Mouse (Mus musculus): ENCODE data around the gene Btg4. TPM values are rescaled to one million over a fixed set of nuclear protein-coding genes. Genes with fewer than 3 reads are reported as not detected.

Btg4 gene
- polyA plus RNA-seq (2014; fragmentation: Nextera tagmentation; extraction: Ambion mirVana) = not detected in 2 replicates

DNA sequence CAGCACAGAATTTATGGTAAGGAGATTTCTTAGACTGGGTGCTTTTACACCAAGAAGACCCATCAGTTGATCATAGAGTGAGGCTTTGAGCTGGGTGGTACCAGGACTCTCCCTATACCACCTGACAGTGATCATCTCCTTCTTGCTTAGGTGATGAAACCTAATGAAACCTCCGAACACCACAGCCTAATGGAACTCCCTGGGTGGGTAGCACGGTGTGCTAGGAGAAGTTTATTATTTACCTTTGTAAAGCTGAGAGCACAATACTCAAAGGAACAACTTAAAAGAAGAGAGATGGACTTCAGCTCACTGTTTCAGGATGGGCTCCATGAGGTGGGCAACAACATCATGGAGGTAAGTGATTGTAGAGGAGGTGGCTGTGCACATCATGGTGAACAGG lies at the start of gene Btg4:
Gene Btg4, plus strand, starts transcription at position 301 of the 400 bp plus-strand sequence.
- no peaks in the 10 kb centered on the region for H3K4me1 ChIP-seq (replicated peaks; ENCODE audit: control insufficient read depth, insufficient read depth, low read length)
- DNase-seq (ENCODE audit: low spot score) = no peak
- no peak for ATAC-seq (ENCODE audit: low FRiP score)
- H3K27ac ChIP-seq = no peak within 1 kb of the TSS
- 84% methylated on average over 2 of the region's 2 CpGs for WGBS
- no peak within 1 kb of the TSS for H3K9ac ChIP-seq
- no peaks in the 10 kb centered on the region for H3K36me3 ChIP-seq (replicated peaks; ENCODE audit: control insufficient read depth, insufficient read depth)
- no peak within 1 kb of the TSS for H3K4me2 ChIP-seq (replicated peaks)
- no peaks in the 10 kb centered on the region for H3K9me3 ChIP-seq (ENCODE audit: control insufficient read depth, low read length)
- no peak within 1 kb of the TSS for H3K4me3 ChIP-seq (replicated peaks; ENCODE audit: low read length)
- H3K27me3 ChIP-seq (ENCODE audit: control insufficient read depth, insufficient read depth, low read length) = no peaks in the 10 kb centered on the region

DNA sequence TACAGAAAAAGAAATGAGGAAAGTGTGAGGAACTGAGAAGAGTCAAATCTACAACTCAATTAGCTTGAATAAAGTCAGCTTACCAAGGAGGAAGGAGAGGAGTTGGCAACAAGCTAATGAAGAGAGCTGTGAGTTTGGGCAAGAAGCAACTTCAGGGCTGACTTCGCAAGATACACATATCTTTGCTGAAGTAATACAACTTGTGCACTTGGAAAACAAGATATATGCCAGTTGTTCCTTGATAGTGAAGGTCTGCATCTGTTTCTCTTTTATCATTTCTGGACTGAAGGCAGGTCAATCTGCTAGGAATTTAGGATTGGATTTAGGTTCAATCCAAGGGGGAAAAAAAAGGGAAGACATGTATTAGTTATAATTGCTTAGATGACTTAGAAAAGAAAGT lies 47.1 kb upstream of the Btg4 start:
- H3K4me1 ChIP-seq (replicated peaks; ENCODE audit: control insufficient read depth, insufficient read depth, low read length) = no peaks in the 10 kb centered on the region
- WGBS = 89% methylated on average over 1 of the region's 1 CpGs
- no peak overlapping the region for H3K9ac ChIP-seq
- H3K4me2 ChIP-seq (replicated peaks) = no peak overlapping the region
- no peak overlapping the region for H3K4me3 ChIP-seq (replicated peaks; ENCODE audit: low read length)
- no peaks in the 10 kb centered on the region for H3K9me3 ChIP-seq (ENCODE audit: control insufficient read depth, low read length)
- DNase-seq (ENCODE audit: low spot score) (no peak), ATAC-seq (ENCODE audit: low FRiP score) (no peak)
- no peak overlapping the region for H3K27ac ChIP-seq
- H3K36me3 ChIP-seq (replicated peaks; ENCODE audit: control insufficient read depth, insufficient read depth) = no peaks in the 10 kb centered on the region
- no peaks in the 10 kb centered on the region for H3K27me3 ChIP-seq (ENCODE audit: control insufficient read depth, insufficient read depth, low read length)

DNA sequence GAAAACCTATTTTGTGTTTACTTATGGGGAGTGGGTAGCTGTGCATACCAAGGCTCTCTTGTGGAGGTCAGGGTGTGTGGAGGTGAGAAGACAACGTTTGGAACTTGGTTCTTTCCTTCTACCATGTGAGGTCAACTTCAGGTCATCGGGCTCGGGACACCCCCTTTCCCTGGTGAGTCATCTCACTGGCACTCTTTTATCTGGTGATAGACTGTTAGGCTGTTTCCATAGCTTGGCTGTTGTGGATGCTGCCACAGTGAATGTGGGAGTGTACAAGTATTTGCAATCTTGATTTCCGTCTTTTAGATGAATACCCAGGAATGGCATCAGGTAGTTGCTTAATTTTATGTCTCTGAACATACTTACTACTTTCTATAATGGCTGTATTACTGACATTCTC lies 45.0 kb upstream of the Btg4 start:
- no peaks in the 10 kb centered on the region for H3K4me1 ChIP-seq (replicated peaks; ENCODE audit: control insufficient read depth, insufficient read depth, low read length)
- no peak for DNase-seq (ENCODE audit: low spot score)
- no peak overlapping the region for H3K4me3 ChIP-seq (replicated peaks; ENCODE audit: low read length)
- H3K9me3 ChIP-seq (ENCODE audit: control insufficient read depth, low read length) = no peaks in the 10 kb centered on the region
- H3K27ac ChIP-seq = no peak overlapping the region
- H3K4me2 ChIP-seq (replicated peaks) = no peak overlapping the region
- no peak for ATAC-seq (ENCODE audit: low FRiP score)
- H3K9ac ChIP-seq = no peak overlapping the region
- 58% methylated on average over 4 of the region's 4 CpGs for WGBS
- H3K27me3 ChIP-seq (ENCODE audit: control insufficient read depth, insufficient read depth, low read length) = no peaks in the 10 kb centered on the region
- no peaks in the 10 kb centered on the region for H3K36me3 ChIP-seq (replicated peaks; ENCODE audit: control insufficient read depth, insufficient read depth)

DNA sequence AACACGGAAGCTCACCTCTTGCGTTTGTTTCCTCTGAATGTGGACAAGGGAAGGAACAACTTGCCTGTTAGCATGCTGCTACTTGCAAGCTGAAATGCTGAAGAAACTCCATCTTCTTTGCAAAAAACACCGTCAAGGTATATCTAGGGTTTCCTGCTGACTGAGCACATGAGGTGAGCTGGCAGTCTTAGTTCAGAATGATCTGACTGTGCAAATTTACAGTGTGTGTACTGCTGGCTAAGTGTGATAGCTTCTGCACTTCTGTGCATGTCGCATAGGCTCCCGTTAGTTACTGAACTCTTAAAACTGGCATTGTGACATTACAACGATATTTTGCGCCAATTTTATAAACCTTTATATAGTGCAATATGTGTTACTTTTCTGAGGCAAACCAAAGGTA lies 41.0 kb upstream of the Btg4 start:
- no peak overlapping the region for H3K4me3 ChIP-seq (replicated peaks; ENCODE audit: low read length)
- no peak overlapping the region for H3K4me2 ChIP-seq (replicated peaks)
- no peaks in the 10 kb centered on the region for H3K9me3 ChIP-seq (ENCODE audit: control insufficient read depth, low read length)
- H3K9ac ChIP-seq = no peak overlapping the region
- H3K4me1 ChIP-seq (replicated peaks; ENCODE audit: control insufficient read depth, insufficient read depth, low read length) = no peaks in the 10 kb centered on the region
- ATAC-seq (ENCODE audit: low FRiP score) = no peak
- WGBS = 83% methylated on average over 7 of the region's 7 CpGs
- no peaks in the 10 kb centered on the region for H3K27me3 ChIP-seq (ENCODE audit: control insufficient read depth, insufficient read depth, low read length)
- no peak for DNase-seq (ENCODE audit: low spot score)
- H3K27ac ChIP-seq = no peak overlapping the region
- no peaks in the 10 kb centered on the region for H3K36me3 ChIP-seq (replicated peaks; ENCODE audit: control insufficient read depth, insufficient read depth)

DNA sequence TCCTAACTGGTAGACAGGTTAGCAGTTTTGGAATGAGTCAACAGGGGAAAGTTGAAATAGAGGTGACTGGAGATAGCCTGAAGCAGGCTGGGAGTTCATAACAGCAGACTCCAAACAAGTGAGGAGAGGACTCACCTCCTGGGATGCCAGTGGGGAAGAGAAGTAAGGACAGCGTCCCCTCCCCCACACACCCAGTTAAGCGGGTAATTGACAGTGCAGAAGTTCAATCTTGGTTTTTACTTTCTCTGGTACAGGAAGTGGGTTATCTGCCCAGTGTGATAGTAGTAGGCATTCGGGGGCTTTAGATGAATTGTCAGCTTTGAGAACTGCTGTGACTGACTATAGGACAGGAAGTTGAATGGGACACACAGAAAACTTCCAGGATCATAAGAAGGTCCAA lies 40.4 kb upstream of the Btg4 start:
- H3K4me3 ChIP-seq (replicated peaks; ENCODE audit: low read length) = no peak overlapping the region
- DNase-seq (ENCODE audit: low spot score) = no peak
- ATAC-seq (ENCODE audit: low FRiP score) = no peak
- H3K4me2 ChIP-seq (replicated peaks) = no peak overlapping the region
- H3K27ac ChIP-seq = no peak overlapping the region
- H3K36me3 ChIP-seq (replicated peaks; ENCODE audit: control insufficient read depth, insufficient read depth) = no peaks in the 10 kb centered on the region
- no peaks in the 10 kb centered on the region for H3K27me3 ChIP-seq (ENCODE audit: control insufficient read depth, insufficient read depth, low read length)
- WGBS = 84% methylated on average over 3 of the region's 3 CpGs
- no peak overlapping the region for H3K9ac ChIP-seq
- no peaks in the 10 kb centered on the region for H3K9me3 ChIP-seq (ENCODE audit: control insufficient read depth, low read length)
- H3K4me1 ChIP-seq (replicated peaks; ENCODE audit: control insufficient read depth, insufficient read depth, low read length) = no peaks in the 10 kb centered on the region

DNA sequence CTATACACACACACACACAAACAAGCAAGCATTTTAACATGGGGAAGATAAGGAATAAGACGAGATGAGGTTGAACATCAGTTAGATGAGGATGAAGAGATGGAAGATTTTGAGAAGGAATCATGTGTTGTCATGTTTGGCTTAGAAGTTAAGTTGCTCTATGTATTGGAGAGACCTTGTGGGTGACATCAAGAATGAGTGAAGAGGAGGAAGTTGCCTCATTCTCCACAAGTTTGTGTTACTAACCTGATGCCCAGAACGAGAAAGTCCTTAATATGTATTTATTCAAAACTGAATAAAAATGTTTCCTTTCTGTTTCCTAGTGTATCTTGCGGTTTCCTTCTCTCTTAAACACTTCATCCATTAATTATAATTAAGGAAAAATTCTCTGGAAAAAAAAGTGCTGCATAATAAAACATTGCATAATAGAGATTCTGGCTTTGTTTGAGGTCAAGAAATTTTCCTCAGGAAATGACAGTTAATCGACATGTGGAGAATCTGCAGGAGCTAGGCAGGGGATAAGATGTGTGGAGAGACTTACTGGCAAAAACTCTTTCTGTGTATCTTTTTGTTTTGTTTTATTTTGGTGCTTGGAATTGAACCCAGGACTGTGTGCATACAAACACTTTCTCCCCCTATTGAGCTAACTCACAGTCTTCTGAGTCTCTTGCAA lies 39.4 kb upstream of the Btg4 start:
- H3K27ac ChIP-seq = no peak overlapping the region
- no peak for ATAC-seq (ENCODE audit: low FRiP score)
- H3K36me3 ChIP-seq (replicated peaks; ENCODE audit: control insufficient read depth, insufficient read depth) = no peaks in the 10 kb centered on the region
- no peak overlapping the region for H3K4me2 ChIP-seq (replicated peaks)
- H3K4me1 ChIP-seq (replicated peaks; ENCODE audit: control insufficient read depth, insufficient read depth, low read length) = no peaks in the 10 kb centered on the region
- 93% methylated on average over 4 of the region's 4 CpGs for WGBS
- no peak for DNase-seq (ENCODE audit: low spot score)
- H3K9me3 ChIP-seq (ENCODE audit: control insufficient read depth, low read length) = no peaks in the 10 kb centered on the region
- H3K9ac ChIP-seq = no peak overlapping the region
- no peaks in the 10 kb centered on the region for H3K27me3 ChIP-seq (ENCODE audit: control insufficient read depth, insufficient read depth, low read length)
- H3K4me3 ChIP-seq (replicated peaks; ENCODE audit: low read length) = no peak overlapping the region

DNA sequence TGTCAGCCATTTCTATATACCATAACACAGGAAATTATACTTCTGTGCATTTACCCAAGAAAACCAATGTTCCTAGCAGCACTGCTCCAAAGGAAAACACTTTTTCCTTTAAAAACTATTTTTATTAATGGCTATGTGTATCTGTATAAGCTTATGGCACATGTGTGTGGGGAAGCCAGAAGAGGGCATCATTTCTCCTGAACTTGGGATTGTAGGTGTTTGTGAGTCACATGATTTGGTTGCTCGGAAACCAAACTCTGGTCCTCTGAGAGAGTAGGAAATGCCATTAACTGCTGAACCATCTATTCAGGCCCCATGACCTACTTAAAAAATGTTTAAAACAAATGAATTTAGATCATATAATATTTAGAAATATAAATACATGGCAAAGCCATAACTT lies 33.7 kb upstream of the Btg4 start:
- H3K4me2 ChIP-seq (replicated peaks) = no peak overlapping the region
- H3K36me3 ChIP-seq (replicated peaks; ENCODE audit: control insufficient read depth, insufficient read depth) = no peaks in the 10 kb centered on the region
- 77% methylated on average over 1 of the region's 1 CpGs for WGBS
- no peaks in the 10 kb centered on the region for H3K27me3 ChIP-seq (ENCODE audit: control insufficient read depth, insufficient read depth, low read length)
- no peak overlapping the region for H3K9ac ChIP-seq
- H3K4me3 ChIP-seq (replicated peaks; ENCODE audit: low read length) = no peak overlapping the region
- no peak overlapping the region for H3K27ac ChIP-seq
- H3K9me3 ChIP-seq (ENCODE audit: control insufficient read depth, low read length) = no peaks in the 10 kb centered on the region
- ATAC-seq (ENCODE audit: low FRiP score) (no peak), DNase-seq (ENCODE audit: low spot score) (no peak)
- no peaks in the 10 kb centered on the region for H3K4me1 ChIP-seq (replicated peaks; ENCODE audit: control insufficient read depth, insufficient read depth, low read length)

DNA sequence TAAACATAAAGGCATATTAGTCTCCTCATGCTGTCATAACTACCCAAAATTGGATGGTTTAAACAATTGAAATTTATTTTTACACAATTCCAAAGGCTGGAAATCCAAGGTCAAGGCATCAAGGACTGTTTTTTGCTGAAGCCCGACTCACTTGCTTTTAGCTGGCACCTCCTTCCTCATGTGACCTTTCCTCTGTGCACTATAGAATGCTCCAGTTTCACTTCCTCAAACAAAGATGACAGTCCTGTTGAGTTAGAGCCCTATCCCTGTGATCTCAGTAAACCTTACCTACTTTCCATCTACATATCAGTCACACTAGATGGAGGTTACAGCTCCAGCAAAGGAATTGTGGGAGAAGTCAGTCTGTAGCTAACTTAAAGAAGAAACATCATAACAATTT lies 30.6 kb upstream of the Btg4 start:
- no peaks in the 10 kb centered on the region for H3K27me3 ChIP-seq (ENCODE audit: control insufficient read depth, insufficient read depth, low read length)

DNA sequence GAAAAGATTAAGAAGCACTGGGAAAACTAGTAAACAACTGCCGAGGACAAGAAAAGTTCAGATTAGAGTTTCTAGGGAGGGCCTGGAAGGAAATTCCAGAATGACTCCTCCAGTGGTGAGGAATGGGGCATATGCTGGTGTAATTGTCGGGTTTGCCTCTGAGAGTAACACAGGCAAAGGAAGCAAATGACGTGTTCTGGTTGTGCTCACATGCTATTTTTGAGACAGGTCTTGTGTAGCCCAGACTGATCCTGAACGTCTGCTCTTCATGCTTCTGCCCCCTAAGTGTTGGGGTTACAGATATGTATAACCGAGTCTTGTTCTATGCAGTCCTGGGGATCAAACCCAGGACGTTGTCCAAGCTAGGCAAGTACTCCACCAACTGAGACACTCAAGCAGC lies 29.1 kb upstream of the Btg4 start:
- no peak for DNase-seq (ENCODE audit: low spot score)
- H3K4me2 ChIP-seq (replicated peaks) = no peak overlapping the region
- 66% methylated on average over 6 of the region's 6 CpGs for WGBS
- no peaks in the 10 kb centered on the region for H3K9me3 ChIP-seq (ENCODE audit: control insufficient read depth, low read length)
- H3K4me1 ChIP-seq (replicated peaks; ENCODE audit: control insufficient read depth, insufficient read depth, low read length) = no peaks in the 10 kb centered on the region
- H3K4me3 ChIP-seq (replicated peaks; ENCODE audit: low read length) = no peak overlapping the region
- H3K27me3 ChIP-seq (ENCODE audit: control insufficient read depth, insufficient read depth, low read length) = no peaks in the 10 kb centered on the region
- ATAC-seq (ENCODE audit: low FRiP score) = no peak
- H3K9ac ChIP-seq = no peak overlapping the region
- H3K27ac ChIP-seq = no peak overlapping the region
- no peaks in the 10 kb centered on the region for H3K36me3 ChIP-seq (replicated peaks; ENCODE audit: control insufficient read depth, insufficient read depth)

More for the DNA sequence above, 30.6 kb upstream of the Btg4 start:
- no peak overlapping the region for H3K27ac ChIP-seq
- no peak for DNase-seq (ENCODE audit: low spot score)
- 79% methylated on average over 1 of the region's 1 CpGs for WGBS
- no peak overlapping the region for H3K9ac ChIP-seq
- no peak for ATAC-seq (ENCODE audit: low FRiP score)
- H3K9me3 ChIP-seq (ENCODE audit: control insufficient read depth, low read length) = no peaks in the 10 kb centered on the region
- H3K36me3 ChIP-seq (replicated peaks; ENCODE audit: control insufficient read depth, insufficient read depth) = no peaks in the 10 kb centered on the region
- H3K4me3 ChIP-seq (replicated peaks; ENCODE audit: low read length) = no peak overlapping the region
- H3K4me2 ChIP-seq (replicated peaks) = no peak overlapping the region
- no peaks in the 10 kb centered on the region for H3K4me1 ChIP-seq (replicated peaks; ENCODE audit: control insufficient read depth, insufficient read depth, low read length)

DNA sequence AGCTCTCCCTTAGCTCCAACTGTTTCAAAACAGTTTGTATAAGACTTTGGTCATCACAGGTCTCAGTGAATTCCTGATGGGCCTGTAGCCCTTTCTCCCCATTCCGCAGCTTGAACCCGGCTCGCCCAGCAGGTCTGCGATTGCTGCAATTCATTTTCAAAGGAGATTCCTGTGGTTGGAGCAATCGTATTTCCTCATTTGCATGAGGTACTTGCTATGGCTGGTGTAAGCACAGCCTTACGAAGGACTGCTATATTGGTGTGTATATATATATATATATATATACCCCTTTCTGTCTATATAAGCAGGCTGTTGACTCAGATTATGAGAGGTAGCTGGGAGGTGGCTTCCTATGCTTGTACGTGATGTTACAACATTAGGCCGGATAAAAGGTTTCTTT lies 28.4 kb upstream of the Btg4 start:
- DNase-seq (ENCODE audit: low spot score) (no peak), ATAC-seq (ENCODE audit: low FRiP score) (no peak)
- no peaks in the 10 kb centered on the region for H3K36me3 ChIP-seq (replicated peaks; ENCODE audit: control insufficient read depth, insufficient read depth)
- H3K27ac ChIP-seq = no peak overlapping the region
- no peak overlapping the region for H3K4me2 ChIP-seq (replicated peaks)
- H3K27me3 ChIP-seq (ENCODE audit: control insufficient read depth, insufficient read depth, low read length) = no peaks in the 10 kb centered on the region
- H3K4me1 ChIP-seq (replicated peaks; ENCODE audit: control insufficient read depth, insufficient read depth, low read length) = no peaks in the 10 kb centered on the region
- H3K4me3 ChIP-seq (replicated peaks; ENCODE audit: low read length) = no peak overlapping the region
- H3K9me3 ChIP-seq (ENCODE audit: control insufficient read depth, low read length) = no peaks in the 10 kb centered on the region
- 64% methylated on average over 8 of the region's 8 CpGs for WGBS
- no peak overlapping the region for H3K9ac ChIP-seq
